Mouse (Mus musculus) E14TG2a.4 (cell line): ENCODE data around the gene Gm48551.
A peak's percentile ranks its signal among the peaks of the same experiment; 100 is the strongest.

Experiments used
- H3K27me3 ChIP-seq: 2 replicates; pipeline ENCODE4 v1.6.1; 2014; ENCODE audit warnings: low read length, control low read depth; ENCODE audit not compliant: insufficient read depth
- H3K36me3 ChIP-seq: 2 replicates; pipeline ENCODE4 v1.6.1; 2014; ENCODE audit warnings: low read length, control low read depth; ENCODE audit not compliant: insufficient read depth
- H3K4me1 ChIP-seq: replicated peaks from 2 replicates; pipeline ENCODE4 v1.6.1; 2014; ENCODE audit warnings: low read depth, low read length, control low read depth
- H3K4me3 ChIP-seq: replicated peaks from 2 replicates; pipeline ENCODE4 v1.5.1; 2014; ENCODE audit warnings: mild to moderate bottlenecking, low read length
- H3K9me3 ChIP-seq: 2 replicates; pipeline ENCODE4 v1.6.1; 2014; ENCODE audit warnings: low read length, control low read depth
- CTCF ChIP-seq: conservative IDR thresholded peaks from 2 replicates; pipeline ENCODE4 v1.5.1; 2014; ENCODE audit warnings: low read length
- NANOG ChIP-seq: IDR thresholded peaks from 2 replicates; pipeline ENCODE4 v1.6.1; 2014; ENCODE audit warnings: borderline replicate concordance, low read length, mixed read lengths
- POU5F1 ChIP-seq: IDR thresholded peaks from 2 replicates; pipeline ENCODE4 v1.6.1; 2014; ENCODE audit warnings: low read length, borderline replicate concordance

Gm48551 gene

DNA sequence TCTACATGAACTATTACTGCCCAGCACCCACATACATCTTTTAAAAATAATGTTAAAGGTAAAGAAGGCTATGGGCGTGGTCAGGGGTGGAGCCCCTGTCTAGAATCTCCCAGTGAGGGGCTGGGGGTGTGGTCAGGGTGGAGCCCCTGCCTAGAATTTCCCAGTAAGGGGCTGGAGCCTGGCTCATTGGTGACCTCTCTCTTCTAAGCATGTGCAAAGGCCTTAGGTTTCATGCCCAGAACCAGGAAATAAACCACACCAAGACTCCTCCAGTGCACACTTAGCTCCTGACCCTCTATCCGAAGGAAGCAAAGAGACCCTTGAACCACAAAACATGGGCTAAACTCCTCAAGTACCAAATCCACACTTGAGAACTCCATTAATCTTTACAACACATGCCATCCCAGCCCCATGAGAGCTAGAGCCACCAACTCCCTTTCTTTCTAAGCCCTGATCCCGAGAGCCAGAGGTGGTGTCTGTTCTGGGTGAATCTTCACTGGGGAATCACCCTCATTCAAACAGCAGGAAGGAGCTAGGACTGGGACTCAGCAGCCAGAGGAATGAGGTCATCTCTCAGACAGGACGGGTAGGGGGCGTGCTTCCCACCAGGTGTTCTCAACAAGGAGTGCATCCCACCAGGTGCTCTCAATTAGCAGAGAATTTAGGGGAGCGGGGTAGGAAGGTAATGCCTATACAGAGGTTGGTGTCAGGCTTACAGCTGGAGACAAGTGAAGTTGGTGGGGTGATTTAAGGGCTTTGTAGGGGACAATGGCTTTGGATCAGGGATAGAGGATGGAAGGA, 7.5 kb upstream of the Gm48551 start:
- Histone ChIP-seq H3K27me3 (no peaks in the 10 kb centered on the region), H3K4me1 (peaks cover 85% of the 10 kb centered on the region), H3K36me3 (peaks cover 58% of the 10 kb centered on the region), H3K9me3 (no peaks in the 10 kb centered on the region), H3K4me3 (peak overlapping the region; percentile 96)
- no peak for TF ChIP-seq NANOG
- no peak for TF ChIP-seq CTCF
- TF ChIP-seq POU5F1, result no peak

DNA sequence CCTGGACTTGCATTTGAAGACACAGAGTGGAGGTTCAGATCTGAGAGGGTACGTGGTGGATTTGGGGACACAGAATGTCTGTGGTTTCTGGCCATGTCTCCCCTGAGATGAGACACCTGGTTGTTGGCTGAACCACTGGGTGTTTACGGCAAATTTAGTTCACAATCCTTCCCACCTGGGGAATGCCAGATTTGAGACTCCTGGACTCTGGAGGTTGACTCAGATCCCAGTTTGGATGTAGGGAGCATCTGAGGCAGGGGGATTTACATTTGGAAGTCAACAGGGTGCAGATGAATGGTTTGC, 7.0 kb upstream of the Gm48551 start:
- H3K9me3 ChIP-seq, result no peaks in the 10 kb centered on the region
- TF ChIP-seq NANOG (no peak), POU5F1 (no peak), CTCF (no peak)
- peak overlapping the region; percentile 96 for H3K4me3 ChIP-seq
- H3K36me3 ChIP-seq, result peaks cover 53% of the 10 kb centered on the region
- H3K4me1 ChIP-seq, result peaks cover 83% of the 10 kb centered on the region
- no peaks in the 10 kb centered on the region for H3K27me3 ChIP-seq

DNA sequence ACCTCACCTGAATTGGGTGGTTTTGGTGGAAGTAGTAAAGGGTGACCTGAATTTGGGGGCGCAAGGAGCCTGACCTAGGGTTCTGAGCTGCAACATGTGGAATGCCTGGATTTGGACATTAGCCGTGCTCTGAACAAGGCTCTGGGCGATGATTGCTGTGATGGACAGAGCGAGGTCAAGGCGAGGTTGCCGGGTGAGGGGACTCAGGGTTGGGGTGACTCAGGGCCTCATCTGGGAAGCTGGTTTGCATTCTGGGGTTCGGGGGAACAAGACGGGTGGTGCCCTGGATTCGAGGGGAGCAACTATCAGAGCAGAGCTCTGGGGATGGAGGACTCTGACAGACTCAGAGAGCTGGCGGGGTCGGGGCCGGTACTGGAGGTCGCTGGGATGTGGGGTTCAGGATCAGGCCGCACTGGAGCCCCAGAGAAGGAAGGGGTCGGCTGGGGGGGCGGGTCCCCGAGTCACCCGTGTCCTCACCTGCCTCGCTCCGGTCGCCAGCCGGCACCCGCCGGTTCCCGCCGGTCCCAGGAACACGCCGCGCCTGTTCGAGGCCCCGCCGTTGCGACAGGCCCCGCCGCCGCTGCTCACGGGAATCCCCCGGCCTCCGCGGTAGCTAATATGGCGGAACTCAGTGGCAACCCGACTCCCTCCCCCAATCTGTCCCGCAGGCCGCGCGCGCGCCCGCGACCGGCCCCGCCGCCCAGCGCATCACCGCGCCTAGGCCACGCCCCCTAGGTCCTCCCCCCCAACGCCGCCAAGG, 6.3 kb upstream of the Gm48551 start, which contains the start of gene Fzr1:
TSS of gene Fzr1 (minus strand) at position 724 of the 760 bp plus-strand sequence.
- TF ChIP-seq POU5F1, result no peak
- TF ChIP-seq CTCF, result no peak
- no peak for TF ChIP-seq NANOG
- Histone ChIP-seq H3K4me3 (peak within 1 kb of the TSS; percentile 96), H3K27me3 (no peaks in the 10 kb centered on the region), H3K36me3 (peaks cover 46% of the 10 kb centered on the region), H3K4me1 (peaks cover 76% of the 10 kb centered on the region), H3K9me3 (no peaks in the 10 kb centered on the region)

DNA sequence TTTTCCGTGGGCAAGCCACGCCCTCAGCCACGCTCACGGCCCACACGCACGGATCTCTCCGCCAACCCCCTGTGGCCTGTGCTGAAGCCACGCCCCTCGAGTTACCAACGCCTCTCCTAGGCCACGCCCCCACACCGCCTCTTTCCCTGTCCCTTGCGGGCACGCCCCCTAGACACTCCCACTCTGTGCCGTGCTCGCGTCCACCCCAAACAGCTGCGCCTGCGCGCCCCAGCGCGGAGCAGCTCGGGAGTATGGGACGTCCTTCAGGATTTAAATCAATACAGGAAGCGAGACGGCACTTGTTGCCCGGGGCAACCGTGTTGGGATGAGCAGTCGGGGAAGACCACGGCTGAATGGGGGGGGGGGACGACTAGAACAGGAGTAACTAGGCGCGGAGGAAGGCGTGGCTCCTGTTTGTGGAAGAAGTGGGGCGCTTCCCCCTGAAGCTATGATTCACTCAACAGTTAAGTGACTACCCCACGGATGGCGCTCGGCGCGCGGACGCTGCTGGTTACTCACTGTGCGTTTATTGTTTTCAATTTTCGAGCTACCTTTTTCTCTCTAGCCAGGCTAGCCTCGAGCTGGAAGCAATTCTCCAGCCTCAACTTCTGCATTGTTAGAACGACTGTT, 5.6 kb upstream of the Gm48551 start:
- Histone ChIP-seq H3K4me1 (peaks cover 69% of the 10 kb centered on the region), H3K4me3 (peak overlapping the region; percentile 96), H3K36me3 (peaks cover 39% of the 10 kb centered on the region), H3K9me3 (no peaks in the 10 kb centered on the region), H3K27me3 (no peaks in the 10 kb centered on the region)
- TF ChIP-seq CTCF, result no peak
- no peak for TF ChIP-seq NANOG
- TF ChIP-seq POU5F1, result no peak

DNA sequence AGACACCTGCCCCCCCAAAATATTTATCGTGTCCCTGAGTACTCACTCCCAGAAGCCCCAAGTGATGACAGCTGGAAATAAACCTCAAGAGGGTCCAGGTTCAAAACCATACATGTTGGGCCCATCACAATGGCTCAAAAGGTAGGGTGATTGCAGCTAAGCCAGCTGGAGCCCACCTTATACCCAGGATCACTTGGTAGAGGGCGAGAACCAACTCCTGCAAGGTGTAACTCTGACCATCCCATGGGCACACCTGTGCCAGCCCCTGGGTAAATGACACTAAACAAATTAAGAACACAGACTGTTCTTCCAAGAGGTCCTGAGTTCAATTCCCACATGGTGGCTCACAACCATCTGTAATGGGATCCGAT, 5.1 kb upstream of the Gm48551 start:
- Histone ChIP-seq H3K9me3 (no peaks in the 10 kb centered on the region), H3K4me1 (peaks cover 64% of the 10 kb centered on the region), H3K36me3 (peaks cover 34% of the 10 kb centered on the region), H3K27me3 (no peaks in the 10 kb centered on the region), H3K4me3 (peak overlapping the region; percentile 78)
- TF ChIP-seq POU5F1, result no peak
- no peak for TF ChIP-seq NANOG

DNA sequence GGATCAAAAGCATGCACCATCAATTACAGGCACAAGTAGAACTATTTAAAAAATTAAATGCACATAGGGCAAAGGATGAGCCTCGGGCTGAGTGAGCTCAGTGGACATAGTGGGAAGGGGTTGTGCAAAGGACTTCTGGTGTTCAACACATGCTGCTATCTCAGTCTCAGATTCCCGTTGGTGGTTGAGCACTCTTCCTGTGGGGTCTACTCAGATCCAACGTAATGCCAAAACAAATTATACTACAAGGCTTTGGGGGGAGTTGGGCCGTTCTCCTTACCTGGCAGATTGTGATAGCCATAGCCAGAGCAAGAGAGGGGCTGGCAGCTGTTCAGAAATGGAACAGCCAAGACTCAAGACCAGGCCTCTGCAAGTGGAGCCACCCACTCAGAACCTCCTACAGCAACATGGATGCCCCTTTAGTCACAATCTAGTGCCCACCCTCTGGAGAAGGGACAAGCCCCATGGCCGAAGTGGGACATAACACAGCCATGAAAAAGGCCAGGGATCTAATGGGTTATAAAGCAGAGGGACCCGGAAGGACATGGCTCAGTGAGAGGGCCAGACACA, 4.4 kb upstream of the Gm48551 start:
- TF ChIP-seq NANOG (no peak), CTCF (no peak), POU5F1 (no peak)
- peaks cover 27% of the 10 kb centered on the region for H3K36me3 ChIP-seq

DNA sequence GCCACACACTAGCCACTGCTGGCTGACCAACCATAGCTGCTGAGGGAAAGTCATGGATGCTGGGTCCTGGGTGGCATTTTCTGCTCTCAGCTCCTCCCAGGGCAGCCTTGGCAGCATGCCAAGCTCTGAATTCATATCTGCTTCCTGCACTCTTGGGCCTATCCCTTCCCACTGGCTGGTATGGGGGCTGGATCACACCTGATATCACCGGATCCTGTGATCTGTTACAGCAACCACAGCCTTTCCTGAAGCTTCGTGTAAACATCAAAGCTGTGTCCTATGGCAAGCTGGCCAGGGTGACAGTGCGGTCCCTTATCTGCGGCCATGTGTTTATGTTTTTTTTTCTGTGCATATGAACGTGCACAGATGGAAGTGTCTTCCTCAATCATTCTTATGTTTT, 2.2 kb upstream of the Gm48551 start:
- H3K36me3 ChIP-seq, result peaks cover 26% of the 10 kb centered on the region
- TF ChIP-seq POU5F1 (no peak), CTCF (no peak), NANOG (no peak)
- H3K27me3 ChIP-seq, result no peaks in the 10 kb centered on the region
- H3K9me3 ChIP-seq, result no peaks in the 10 kb centered on the region
- no peak overlapping the region for H3K4me3 ChIP-seq
- peaks cover 60% of the 10 kb centered on the region for H3K4me1 ChIP-seq

More for the DNA sequence above, 4.4 kb upstream of the Gm48551 start:
- Histone ChIP-seq H3K4me1 (peaks cover 59% of the 10 kb centered on the region), H3K9me3 (no peaks in the 10 kb centered on the region), H3K4me3 (no peak overlapping the region), H3K27me3 (no peaks in the 10 kb centered on the region)

DNA sequence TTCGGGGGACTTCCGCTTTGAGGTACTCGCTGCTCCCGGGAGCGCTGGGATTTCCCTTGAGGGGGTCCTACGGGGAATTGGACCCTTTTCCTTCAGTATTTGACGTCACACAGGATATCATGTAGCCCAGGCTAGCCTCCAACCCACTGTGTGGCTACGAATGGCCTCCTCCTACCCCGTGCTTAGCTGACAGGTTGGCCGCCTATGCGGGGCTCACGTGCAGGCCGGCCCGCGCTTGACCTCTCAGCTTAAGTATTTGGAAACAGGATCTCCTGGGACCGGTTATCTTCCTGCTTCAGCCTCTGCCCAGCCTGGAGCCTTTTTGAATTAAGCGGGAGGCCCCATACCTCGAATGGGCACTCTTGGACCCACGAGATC, 328 bp downstream of the Gm48551 start:
- Histone ChIP-seq H3K9me3 (no peaks in the 10 kb centered on the region), H3K4me3 (peak overlapping the region; percentile 100), H3K4me1 (peaks cover 71% of the 10 kb centered on the region), H3K36me3 (peaks cover 46% of the 10 kb centered on the region), H3K27me3 (no peaks in the 10 kb centered on the region)
- no peak for TF ChIP-seq POU5F1
- no peak for TF ChIP-seq NANOG
- no peak for TF ChIP-seq CTCF
